Mouse (Mus musculus) B cell, adult 2 months (primary cell): ENCODE data around the gene Olfr1189.
"Not testable (repeated sequence)": the region's sequence is repeated elsewhere in the genome, so short reads cannot be mapped to it uniquely, and the experiment has no call there.

Source experiments
- DNase-seq, 2 experiments: peaks; one replicate each; pipeline ENCODE4 v3.0.0; 2022

Olfr1189 gene

DNA sequence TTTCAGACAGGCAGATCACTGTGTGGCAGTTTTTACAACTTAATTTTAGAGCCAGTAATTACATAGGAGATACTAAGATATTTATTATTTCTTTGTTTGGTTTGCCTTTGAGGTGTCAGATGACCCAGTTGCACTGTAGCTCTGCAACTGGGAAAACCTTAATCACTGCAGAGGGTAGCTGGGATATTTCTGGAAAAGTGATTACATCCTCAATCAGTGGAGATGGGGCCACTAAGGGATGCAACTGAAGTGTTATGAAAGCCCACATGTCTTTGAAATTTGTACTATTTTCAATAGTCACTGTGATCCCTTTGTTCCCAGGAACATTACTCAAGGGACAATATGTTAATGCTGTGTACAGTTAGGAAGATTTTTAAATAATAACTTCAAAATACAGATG, at the start of gene Olfr1189:
TSS of gene Olfr1189 (plus strand) at position 301 of the 400 bp plus-strand sequence.
- no peak for DNase-seq

DNA sequence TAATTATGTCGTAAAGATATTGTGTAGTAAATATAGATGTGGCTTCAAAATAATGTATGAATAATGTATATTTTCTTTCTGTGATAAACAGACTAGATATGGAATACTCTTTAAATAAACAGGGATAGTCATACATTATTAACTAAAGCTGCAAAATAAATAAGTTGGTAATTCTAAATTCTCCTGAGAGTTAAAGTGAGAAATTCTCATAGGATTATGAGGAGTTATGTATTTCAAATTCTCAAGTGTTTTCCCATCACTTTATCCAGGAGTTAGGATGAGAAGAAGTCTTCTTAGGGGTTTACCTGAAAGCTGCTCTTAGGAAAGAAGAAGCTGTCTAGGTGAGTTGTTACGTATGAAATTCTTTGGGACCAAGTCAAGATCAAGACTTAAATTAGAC, 29.6 kb upstream of the Olfr1189 start, which contains the start of gene Olfr1188:
TSS of gene Olfr1188 (plus strand) at position 301 of the 400 bp plus-strand sequence.
- DNase-seq = no peak

DNA sequence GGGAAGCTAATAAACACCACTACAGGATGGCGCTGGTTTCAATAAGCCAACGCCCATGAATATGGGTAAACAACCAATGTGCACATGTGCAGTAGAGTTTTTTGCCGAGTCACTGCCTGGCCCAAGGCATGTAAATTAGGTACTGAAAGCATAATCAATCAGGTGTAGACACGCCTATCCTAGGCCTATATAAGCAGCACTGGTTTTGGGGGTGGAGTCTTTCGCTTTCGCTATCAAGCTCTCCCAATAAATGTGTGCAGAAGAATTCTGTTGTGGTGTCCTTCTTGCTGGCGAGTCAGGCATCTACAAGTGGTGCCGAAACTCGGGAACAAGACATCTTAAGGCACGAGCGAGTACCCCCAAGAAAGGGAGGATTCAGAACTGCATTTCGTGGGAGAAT, 13.6 kb upstream of the Olfr1189 start:
- DNase-seq = not testable (repeated sequence)

DNA sequence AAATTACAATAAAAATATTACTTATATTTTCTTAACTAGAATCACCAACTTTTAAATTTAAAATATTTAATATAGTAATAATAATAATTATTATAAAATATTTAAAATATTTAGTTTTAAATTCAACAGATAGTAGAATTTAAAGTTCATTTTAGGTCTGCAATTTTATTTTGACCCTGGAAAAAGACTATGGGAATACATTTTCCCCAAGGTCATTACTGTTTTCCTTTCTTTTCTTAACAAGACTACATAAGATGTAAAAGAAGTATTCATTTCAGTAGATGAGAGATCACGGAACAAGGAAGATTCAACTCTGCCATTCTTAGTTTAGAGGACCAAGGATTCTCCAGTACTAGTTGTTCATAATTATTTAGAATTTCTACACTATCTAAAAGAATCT, 54.0 kb downstream of the Olfr1189 start, which contains the start of gene Olfr1191-ps1:
TSS of gene Olfr1191-ps1 (plus strand) at position 301 of the 400 bp plus-strand sequence.
- not testable (repeated sequence) for DNase-seq
